11 mouse cellular contexts compared by ENCODE assay signal in genomic region chr9:118862852-118863260, GRCm38 (mm10).
DNase-seq lines count a peak whose midpoint lies in the region; ATAC-seq and TF ChIP-seq lines count a peak whose summit lies in the region.
"Had no signal": no experiment of that assay in that cellular context is flagged by ENCODE, and none has a peak within 500 bp of the region (broad histone marks: within the 10 kb centered on the region; RNA-seq: fewer than 3 reads in every experiment).

No protein-coding gene starts in this region.

- 0 out of 2 replicates have a peak, but pooled peaks cover 4% of the 10 kb centered on the region for H3K36me3 ChIP-seq in heart, embryonic 14.5 days (ENCODE audit: control insufficient read depth, insufficient read depth, low read length)
- no peaks in the 10 kb centered on the region for H3K36me3 ChIP-seq in neural tube, embryonic 15.5 days
- no peaks in the 10 kb centered on the region for H3K36me3 ChIP-seq in stomach, postnatal 0 days (ENCODE audit: control insufficient read depth, insufficient read depth, low read length)
- H3K36me3 ChIP-seq in forebrain, embryonic 11.5 days (ENCODE audit: control insufficient read depth, insufficient read depth, low read length), result no peaks in the 10 kb centered on the region

- H3K27ac ChIP-seq in heart, embryonic 14.5 days (replicated peaks in 1 of 2; ENCODE audit: control insufficient read depth in 1 of 2, insufficient read depth in 1 of 2, low read depth in 2 of 2, low read length in 2 of 2), result peak overlapping the region; percentile 6 to 41; a peak in 2 of 4 replicates
- no peak overlapping the region for H3K27ac ChIP-seq in neural tube, embryonic 15.5 days (replicated peaks)
- no peak overlapping the region for H3K27ac ChIP-seq in stomach, postnatal 0 days (replicated peaks)
- no peak overlapping the region for H3K27ac ChIP-seq in forebrain, embryonic 11.5 days (ENCODE audit: low read depth, low read length)
- H3K27ac ChIP-seq: liver, embryonic 14.5 days had no signal

- no peak for TF ChIP-seq EP300 in stomach, postnatal 0 days (optimal IDR thresholded peaks at IDR 0.05)

- DNase-seq in heart, postnatal 36 days, result no peak
- peak; percentile 44 for DNase-seq in neural tube, embryonic 10.5 days (ENCODE audit: extremely low spot score, low spot score)
- peak; percentile 91 for DNase-seq in forelimb bud, embryonic 11.5 days (ENCODE audit: low read depth, low spot score)
- DNase-seq in stomach, postnatal 0 days (ENCODE audit: low spot score), result peak; percentile 29
- no peak for DNase-seq in thymus, postnatal 36 days
- no peak for DNase-seq in forebrain, embryonic 11.5 days (ENCODE audit: low spot score)
- DNase-seq: gastrocnemius, postnatal 10 days had no signal

- H3K4me2 ChIP-seq in heart, embryonic 14.5 days (ENCODE audit: low read length), result no peak overlapping the region
- no peak overlapping the region for H3K4me2 ChIP-seq in neural tube, embryonic 15.5 days
- no peak overlapping the region for H3K4me2 ChIP-seq in stomach, postnatal 0 days (replicated peaks; ENCODE audit: low read depth)
- no peak overlapping the region for H3K4me2 ChIP-seq in forebrain, embryonic 11.5 days (ENCODE audit: low read depth, low read length, severe bottlenecking)

- WGBS in heart, embryonic 14.5 days, result 27% methylated on average over 9 of the region's 9 CpGs
- WGBS in neural tube, embryonic 15.5 days, result 80% methylated on average over 9 of the region's 9 CpGs
- WGBS in stomach, postnatal 0 days, result 42% methylated on average over 9 of the region's 9 CpGs
- 75% methylated on average over 9 of the region's 9 CpGs for WGBS in forebrain, embryonic 11.5 days

- no peak for TF ChIP-seq CTCF in stomach, postnatal 0 days (IDR thresholded peaks at IDR 0.05; ENCODE audit: low read depth)

- no peaks in the 10 kb centered on the region for H3K27me3 ChIP-seq in heart, embryonic 14.5 days (ENCODE audit: control insufficient read depth, insufficient read depth, low read length)
- H3K27me3 ChIP-seq in neural tube, embryonic 15.5 days (replicated peaks), result no peaks in the 10 kb centered on the region
- H3K27me3 ChIP-seq in stomach, postnatal 0 days (ENCODE audit: control insufficient read depth, insufficient read depth, low read length), result no peaks in the 10 kb centered on the region
- H3K27me3 ChIP-seq in forebrain, embryonic 11.5 days (ENCODE audit: control insufficient read depth, insufficient read depth, low read length), result no peaks in the 10 kb centered on the region

- no peaks in the 10 kb centered on the region for H3K9me3 ChIP-seq in heart, embryonic 14.5 days (ENCODE audit: control insufficient read depth, low read length)
- no peaks in the 10 kb centered on the region for H3K9me3 ChIP-seq in neural tube, embryonic 15.5 days (replicated peaks)
- no peaks in the 10 kb centered on the region for H3K9me3 ChIP-seq in stomach, postnatal 0 days (ENCODE audit: control insufficient read depth, low read length)
- H3K9me3 ChIP-seq in forebrain, embryonic 11.5 days (ENCODE audit: control insufficient read depth, low read length), result no peaks in the 10 kb centered on the region

- no peak overlapping the region for H3K9ac ChIP-seq in heart, embryonic 14.5 days (ENCODE audit: low read length)
- no peak overlapping the region for H3K9ac ChIP-seq in neural tube, embryonic 15.5 days (replicated peaks)
- no peak overlapping the region for H3K9ac ChIP-seq in stomach, postnatal 0 days (ENCODE audit: low read length)
- H3K9ac ChIP-seq in forebrain, embryonic 11.5 days (ENCODE audit: low read length), result no peak overlapping the region
- H3K9ac ChIP-seq: liver, embryonic 14.5 days had no signal

- no peak; the same call in 1 of the 2 replicates for ATAC-seq in heart, embryonic 14.5 days (ENCODE audit: insufficient number of reproducible peaks, insufficient read depth, low FRiP score, low read depth)
- ATAC-seq in neural tube, embryonic 15.5 days (ENCODE audit: low FRiP score), result no peak
- ATAC-seq in stomach, postnatal 0 days (ENCODE audit: low FRiP score, low TSS enrichment), result peak; percentile 66
- ATAC-seq in forebrain, embryonic 11.5 days (replicated peaks; ENCODE audit: low FRiP score), result no peak
- ATAC-seq: intestine, embryonic 16.5 days had no signal

- no peak overlapping the region for H3K4me3 ChIP-seq in heart, embryonic 14.5 days (ENCODE audit: control insufficient read depth in 1 of 2, insufficient read depth in 1 of 2, low read depth in 1 of 2, low read length in 2 of 2)
- H3K4me3 ChIP-seq in neural tube, embryonic 15.5 days (replicated peaks), result no peak overlapping the region
- no peak overlapping the region for H3K4me3 ChIP-seq in stomach, postnatal 0 days (ENCODE audit: low read depth, low read length)
- H3K4me3 ChIP-seq in forebrain, embryonic 11.5 days (ENCODE audit: low read depth, low read length), result no peak overlapping the region

- intact Hi-C loops in heart, postnatal 36 days (cut with DNase I), result no loop called here

- peaks cover 25 to 31% of the 10 kb centered on the region in 2 experiments for H3K4me1 ChIP-seq in heart, embryonic 14.5 days (ENCODE audit: control insufficient read depth in 2 of 2, insufficient read depth in 2 of 2, low read length in 2 of 2)
- H3K4me1 ChIP-seq in neural tube, embryonic 15.5 days, result peaks cover 8% of the 10 kb centered on the region; the same call in 1 of the 2 replicates
- no peaks in the 10 kb centered on the region for H3K4me1 ChIP-seq in stomach, postnatal 0 days (replicated peaks; ENCODE audit: control insufficient read depth, insufficient read depth)
- H3K4me1 ChIP-seq in forebrain, embryonic 11.5 days (replicated peaks; ENCODE audit: control insufficient read depth, insufficient read depth, low read length), result no peaks in the 10 kb centered on the region

Comparison
In these comparisons a context has a peak if more than half of its experiments do, and no peak if none do; other contexts are left out.
1. H3K27ac ChIP-seq: peak in heart, embryonic 14.5 days (2 of 2); none in neural tube, embryonic 15.5 days (single experiment), stomach, postnatal 0 days (single experiment) and forebrain, embryonic 11.5 days (single experiment).
2. DNase-seq: peak in neural tube, embryonic 10.5 days (single experiment), forelimb bud, embryonic 11.5 days (single experiment) and stomach, postnatal 0 days (single experiment); none in heart, postnatal 36 days (0 of 2), thymus, postnatal 36 days (0 of 2) and forebrain, embryonic 11.5 days (single experiment).